Mouse (Mus musculus) embryonic facial prominence, embryonic 13.5 days (tissue): ENCODE measurements around the gene Ttyh3. TPM values are rescaled to one million over a fixed set of nuclear protein-coding genes. Genes with fewer than 3 reads are reported as not detected.

Experiments
- polyA plus RNA-seq: library from polyadenylated mRNA; unstranded; fragments of >200 nt; fragmentation: Nextera tagmentation; extraction: Ambion mirVana; gene quantifications from 2 replicates; pipeline ENCODE4 v1.2.1, GENCODE M21; 2015

Gene Ttyh3
- polyA plus RNA-seq, 1 experiment from 2014 or later, result 47.6 TPM

Other genes starting within 250 kb of the Ttyh3 start
- 129 and 131 TPM in 2 replicates for gene Eif3b, start 229.7 kb downstream of the Ttyh3 start, polyA plus RNA-seq
- gene Gm4869, start 203.4 kb downstream of the Ttyh3 start, polyA plus RNA-seq, result not detected in 2 replicates
- 18.4 and 18.7 TPM in 2 replicates for gene Chst12, start 143.5 kb downstream of the Ttyh3 start, polyA plus RNA-seq
- gene Grifin, start 84.0 kb downstream of the Ttyh3 start, polyA plus RNA-seq, result not detected in 2 replicates
- gene Lfng, start 41.7 kb downstream of the Ttyh3 start, polyA plus RNA-seq, result 20.6 and 21.8 TPM in 2 replicates
- 25.3 and 27.9 TPM in 2 replicates for gene Iqce, start 53.3 kb upstream of the Ttyh3 start, polyA plus RNA-seq
- gene Brat1, start 56.0 kb upstream of the Ttyh3 start, polyA plus RNA-seq, result 21.7 and 22.0 TPM in 2 replicates
- 0.63 and 0.83 TPM in 2 replicates for gene Amz1, start 75.1 kb upstream of the Ttyh3 start, polyA plus RNA-seq
- 9.3 and 14.3 TPM in 2 replicates for gene Gna12, start 181.4 kb upstream of the Ttyh3 start, polyA plus RNA-seq